Mouse (Mus musculus) kidney, postnatal 14 days (tissue): Measurements from ENCODE around the gene Nedd9.
A peak's percentile ranks its signal among the peaks of the same experiment; 100 is the strongest.

Experiments
- DNase-seq: peaks from one replicate; pipeline ENCODE4 v3.0.0; 2022; ENCODE audit warnings: mixed read lengths

Nedd9 gene

GRCm38 (mm10) chr13:41408374-41408952 lies 78.7 kb downstream of the Nedd9 start:
- no peak for DNase-seq

GRCm38 (mm10) chr13:41405009-41405408 lies 82.2 kb downstream of the Nedd9 start:
- DNase-seq = no peak

GRCm38 (mm10) chr13:41403838-41404237 lies 83.3 kb downstream of the Nedd9 start:
- no peak for DNase-seq

- DNase-seq = peak; percentile 21
Measured at GRCm38 (mm10) chr13:41402441-41403003, 84.6 kb downstream of the Nedd9 start.

- DNase-seq = no peak
Measured at GRCm38 (mm10) chr13:41401775-41402174, 85.4 kb downstream of the Nedd9 start.

GRCm38 (mm10) chr13:41400289-41400688 lies 86.9 kb downstream of the Nedd9 start:
- DNase-seq = no peak

GRCm38 (mm10) chr13:41392191-41392590 lies 95.0 kb downstream of the Nedd9 start:
- DNase-seq = no peak

GRCm38 (mm10) chr13:41390698-41391097 lies 96.5 kb downstream of the Nedd9 start:
- DNase-seq = no peak

- no peak for DNase-seq
Measured at GRCm38 (mm10) chr13:41386581-41386980, 100.6 kb downstream of the Nedd9 start.

- DNase-seq = no peak
Measured at GRCm38 (mm10) chr13:41384896-41385295, 102.3 kb downstream of the Nedd9 start.

GRCm38 (mm10) chr13:41382635-41383034 lies 104.5 kb downstream of the Nedd9 start:
- DNase-seq = no peak

GRCm38 (mm10) chr13:41381806-41382546 lies 105.2 kb downstream of the Nedd9 start:
- no peak for DNase-seq

GRCm38 (mm10) chr13:41381041-41381805 lies 105.9 kb downstream of the Nedd9 start:
- DNase-seq = no peak

GRCm38 (mm10) chr13:41379951-41380465 lies 107.2 kb downstream of the Nedd9 start:
- no peak for DNase-seq

GRCm38 (mm10) chr13:41378462-41378861 lies 108.7 kb downstream of the Nedd9 start:
- no peak for DNase-seq

- DNase-seq = no peak
Measured at GRCm38 (mm10) chr13:41377856-41378255, 109.3 kb downstream of the Nedd9 start.

GRCm38 (mm10) chr13:41377011-41377431 lies 110.1 kb downstream of the Nedd9 start:
- no peak for DNase-seq

- no peak for DNase-seq
Measured at GRCm38 (mm10) chr13:41376111-41376510, 111.1 kb downstream of the Nedd9 start.

GRCm38 (mm10) chr13:41375696-41376095 lies 111.5 kb downstream of the Nedd9 start:
- DNase-seq = no peak

- no peak for DNase-seq
Measured at GRCm38 (mm10) chr13:41374886-41375285, 112.3 kb downstream of the Nedd9 start.

GRCm38 (mm10) chr13:41372555-41373460 lies 114.4 kb downstream of the Nedd9 start:
- DNase-seq = no peak

GRCm38 (mm10) chr13:41371547-41371946 lies 115.6 kb downstream of the Nedd9 start:
- DNase-seq = no peak
